Mouse (Mus musculus): ENCODE data around the gene Serpina3m.
"Not testable (repeated sequence)": the region's sequence is repeated elsewhere in the genome, so short reads cannot be mapped to it uniquely, and the experiment has no call there.

- TF ChIP-seq ZC3H11A (IDR thresholded peaks at IDR 0.05; ENCODE audit: borderline replicate concordance, low read depth, low read length); MAFK (IDR thresholded peaks at IDR 0.05; ENCODE audit: insufficient read depth, low read depth, low read length); HCFC1 (IDR thresholded peaks at IDR 0.05; ENCODE audit: borderline replicate concordance, insufficient read depth, low read length); ZNF384 (IDR thresholded peaks at IDR 0.05; ENCODE audit: low read depth, low read length): not testable (repeated sequence)
Observed at GRCm38 (mm10) chr12:104381071-104381604, 42.9 kb downstream of the Serpina3m start.

Data from ES-E14 (cell line).